Mouse (Mus musculus) bone marrow macrophage, adult 2 months (primary cell): ENCODE measurements around the gene Klhl31. TPM values are rescaled to one million over a fixed set of nuclear protein-coding genes. Genes with fewer than 3 reads are reported as not detected.
A peak's percentile ranks its signal among the peaks of the same experiment; 100 is the strongest.

Experiments
- H3K27ac ChIP-seq: 2 replicates; pipeline ENCODE4 v1.5.1; 2012; ENCODE audit warnings: low read depth, low read length; ENCODE audit not compliant: insufficient read depth
- H3K4me1 ChIP-seq: 2 replicates; pipeline ENCODE4 v1.6.1; 2012; ENCODE audit warnings: low read length; ENCODE audit not compliant: control insufficient read depth, insufficient read depth
- H3K4me3 ChIP-seq: 2 replicates; pipeline ENCODE4 v1.5.1; 2012; ENCODE audit warnings: mild to moderate bottlenecking, low read length, moderate library complexity; ENCODE audit not compliant: insufficient read depth
- CTCF ChIP-seq: IDR thresholded peaks from 2 replicates; pipeline ENCODE4 v1.5.1; 2012; ENCODE audit warnings: low read depth, mild to moderate bottlenecking, low read length, moderate library complexity
- POLR2A ChIP-seq: IDR thresholded peaks from 2 replicates; pipeline ENCODE4 v1.6.1; 2012; ENCODE audit warnings: mild to moderate bottlenecking, low read depth, low read length, borderline replicate concordance
- polyA plus RNA-seq: library from polyadenylated mRNA; stranded (reverse); fragments of >200 nt; gene quantifications from 2 replicates; pipeline ENCODE4 v1.2.4, GENCODE M21; 2012; ENCODE audit not compliant: missing spikeins, insufficient read depth, insufficient read length

Klhl31 gene
- polyA plus RNA-seq, 1 experiment, result not detected

- TF ChIP-seq POLR2A (no peak), CTCF (no peak)
- Histone ChIP-seq H3K4me3 (no peak overlapping the region), H3K4me1 (no peaks in the 10 kb centered on the region), H3K27ac (no peak overlapping the region)
Measured at GRCm38 (mm10) chr9:77651847-77652246, 15.5 kb downstream of the Klhl31 start.

GRCm38 (mm10) chr9:77653907-77654306, 17.6 kb downstream of the Klhl31 start:
- TF ChIP-seq POLR2A (no peak), CTCF (no peak)
- H3K27ac ChIP-seq, result no peak overlapping the region
- no peak overlapping the region for H3K4me3 ChIP-seq
- H3K4me1 ChIP-seq, result no peaks in the 10 kb centered on the region

GRCm38 (mm10) chr9:77655181-77655934, 19.1 kb downstream of the Klhl31 start:
- no peak for TF ChIP-seq CTCF
- no peak for TF ChIP-seq POLR2A
- H3K4me1 ChIP-seq, result no peaks in the 10 kb centered on the region
- H3K27ac ChIP-seq, result no peak overlapping the region
- peak overlapping the region; percentile 62 for H3K4me3 ChIP-seq

GRCm38 (mm10) chr9:77655935-77656288, 19.6 kb downstream of the Klhl31 start:
- TF ChIP-seq POLR2A (no peak), CTCF (no peak)
- Histone ChIP-seq H3K27ac (no peak overlapping the region), H3K4me3 (peak overlapping the region; percentile 62), H3K4me1 (no peaks in the 10 kb centered on the region)

GRCm38 (mm10) chr9:77662917-77663316, 26.6 kb downstream of the Klhl31 start:
- Histone ChIP-seq H3K4me1 (no peaks in the 10 kb centered on the region), H3K27ac (no peak overlapping the region), H3K4me3 (no peak overlapping the region)
- TF ChIP-seq CTCF, result no peak
- no peak for TF ChIP-seq POLR2A

DNA sequence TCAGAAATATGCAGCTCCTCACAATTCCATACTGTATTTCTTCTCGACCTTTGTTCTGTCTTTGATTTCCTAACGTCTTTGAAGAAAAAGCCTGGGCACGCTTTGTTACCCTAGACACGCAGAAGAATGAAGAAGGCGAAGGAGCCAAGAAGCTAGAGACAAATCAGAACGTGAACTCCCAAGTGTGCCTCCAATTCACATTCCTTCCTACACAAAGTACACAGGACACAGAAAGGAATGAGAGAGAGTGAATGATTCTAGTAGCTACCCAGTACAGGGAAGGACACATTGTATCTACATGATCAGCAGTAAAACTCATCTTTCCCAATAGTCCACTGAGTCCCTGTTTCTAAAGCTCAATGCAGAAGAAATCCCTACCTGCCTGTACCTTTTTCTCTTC, 33.8 kb downstream of the Klhl31 start:
- Histone ChIP-seq H3K27ac (no peak overlapping the region), H3K4me1 (no peaks in the 10 kb centered on the region), H3K4me3 (no peak overlapping the region)
- TF ChIP-seq CTCF (no peak), POLR2A (no peak)

DNA sequence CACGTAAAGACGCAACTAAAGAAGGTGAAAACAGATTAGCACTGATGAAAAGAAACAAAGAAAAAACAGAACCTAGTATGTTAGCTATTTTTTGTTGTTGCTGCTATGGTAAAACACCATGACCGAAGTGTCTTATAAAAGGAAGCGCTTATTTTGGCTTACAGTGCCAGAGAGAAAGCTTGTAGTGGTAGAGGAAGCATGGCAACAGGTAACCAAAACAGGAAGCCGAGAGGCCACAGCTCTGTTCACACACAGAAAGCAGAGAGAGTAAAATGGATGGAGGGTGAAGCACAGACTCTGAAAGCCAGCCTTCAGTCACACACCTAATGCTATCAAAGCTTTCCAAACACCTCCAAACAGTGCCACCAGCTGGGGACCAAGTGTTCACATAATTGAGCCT, 34.7 kb downstream of the Klhl31 start:
- Histone ChIP-seq H3K27ac (no peak overlapping the region), H3K4me3 (no peak overlapping the region), H3K4me1 (no peaks in the 10 kb centered on the region)
- no peak for TF ChIP-seq CTCF
- no peak for TF ChIP-seq POLR2A

- H3K27ac ChIP-seq, result no peak overlapping the region
- no peak overlapping the region for H3K4me3 ChIP-seq
- no peak for TF ChIP-seq CTCF
- no peak for TF ChIP-seq POLR2A
- no peaks in the 10 kb centered on the region for H3K4me1 ChIP-seq
Measured at GRCm38 (mm10) chr9:77673218-77673617, 36.9 kb downstream of the Klhl31 start.

DNA sequence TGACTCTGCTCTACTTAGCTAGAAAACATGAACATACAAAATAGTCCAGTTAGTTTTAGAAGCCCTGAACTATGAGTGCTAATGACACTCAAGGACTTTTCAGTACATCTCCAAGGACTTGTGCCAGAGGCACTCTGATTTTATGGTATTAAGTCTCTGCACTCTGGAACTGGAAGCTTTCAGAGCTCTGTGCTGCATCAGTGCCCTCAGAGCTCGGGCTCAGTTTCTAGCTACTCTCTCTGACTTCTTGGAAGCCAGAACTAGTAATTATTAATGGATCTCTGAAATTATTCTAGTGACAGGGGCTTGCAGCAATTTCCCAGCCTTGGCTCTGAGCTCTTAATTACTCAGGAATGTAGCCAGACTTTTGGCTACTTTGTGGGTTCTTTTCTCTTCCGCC, 37.7 kb downstream of the Klhl31 start:
- Histone ChIP-seq H3K4me1 (no peaks in the 10 kb centered on the region), H3K27ac (no peak overlapping the region), H3K4me3 (no peak overlapping the region)
- TF ChIP-seq CTCF, result no peak
- no peak for TF ChIP-seq POLR2A

DNA sequence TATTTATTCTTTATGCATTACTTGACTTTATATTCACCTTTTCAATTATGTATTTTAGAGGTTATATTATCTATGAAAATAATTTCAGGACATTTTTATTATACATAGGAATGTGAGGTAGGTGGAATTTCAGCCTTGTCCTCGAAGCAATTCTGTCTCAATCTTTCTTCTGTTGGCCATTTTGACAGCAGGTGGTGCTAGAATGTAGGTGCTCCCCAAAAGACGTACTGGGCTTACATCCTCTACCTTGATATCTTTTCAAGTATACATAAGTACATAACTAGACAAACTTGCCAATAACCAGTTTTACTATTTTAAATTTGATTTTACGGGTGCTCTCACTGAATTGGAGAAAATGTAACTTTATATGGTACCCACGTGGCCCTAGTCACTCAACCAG, 48.6 kb downstream of the Klhl31 start:
- Histone ChIP-seq H3K4me3 (no peak overlapping the region), H3K4me1 (peaks cover 3% of the 10 kb centered on the region), H3K27ac (no peak overlapping the region)
- TF ChIP-seq POLR2A, result no peak
- no peak for TF ChIP-seq CTCF

DNA sequence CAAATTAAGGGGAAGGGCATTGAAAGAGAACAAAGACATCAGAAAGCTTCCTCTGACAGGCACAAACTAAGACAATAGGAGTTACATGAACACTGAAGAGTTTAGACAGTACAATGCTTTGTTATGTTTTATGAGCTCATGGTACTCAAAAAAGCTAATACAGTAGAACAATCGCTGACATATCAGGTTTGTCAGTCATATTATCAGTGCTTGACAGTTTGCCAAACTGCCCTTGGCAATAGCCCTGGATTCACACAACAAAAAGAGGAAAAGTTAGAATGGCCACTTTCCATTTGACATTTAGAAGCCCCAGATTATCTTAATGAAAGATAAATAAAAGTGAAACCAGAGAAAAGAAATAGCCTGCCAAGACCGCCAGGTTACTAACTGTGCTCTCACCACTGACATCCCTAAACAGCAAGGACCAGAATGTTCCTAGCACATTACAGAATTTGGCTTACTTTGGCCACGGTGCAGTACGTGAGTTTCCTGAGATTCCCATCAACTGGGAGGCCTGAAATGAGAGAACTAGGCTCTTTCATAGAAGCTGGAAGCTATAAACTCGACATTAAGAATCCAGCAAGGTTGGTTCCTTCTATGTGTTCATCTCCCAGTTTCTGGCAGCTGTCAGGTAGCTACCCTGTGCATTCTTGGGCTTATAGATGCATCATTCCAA, 49.7 kb downstream of the Klhl31 start:
- Histone ChIP-seq H3K27ac (no peak overlapping the region), H3K4me1 (peaks cover 3% of the 10 kb centered on the region), H3K4me3 (no peak overlapping the region)
- TF ChIP-seq POLR2A (no peak), CTCF (no peak)
